Mouse (Mus musculus) induced T-regulatory cell, adult 2 months (primary cell): ENCODE measurements around the gene Cct5.

Experiments
- DNase-seq: peaks from one replicate; pipeline ENCODE4 v3.0.0-alpha.2; 2012; ENCODE audit warnings: low read depth

Gene Cct5

GRCm38 (mm10) chr15:31601646-31602374, at the start of gene Cct5, which contains the start of gene Fam173b:
Gene Cct5 (minus strand): TSS chr15:31601804.
Gene Fam173b (plus strand): TSS chr15:31601852.
- peak; percentile 99 for DNase-seq

DNA sequence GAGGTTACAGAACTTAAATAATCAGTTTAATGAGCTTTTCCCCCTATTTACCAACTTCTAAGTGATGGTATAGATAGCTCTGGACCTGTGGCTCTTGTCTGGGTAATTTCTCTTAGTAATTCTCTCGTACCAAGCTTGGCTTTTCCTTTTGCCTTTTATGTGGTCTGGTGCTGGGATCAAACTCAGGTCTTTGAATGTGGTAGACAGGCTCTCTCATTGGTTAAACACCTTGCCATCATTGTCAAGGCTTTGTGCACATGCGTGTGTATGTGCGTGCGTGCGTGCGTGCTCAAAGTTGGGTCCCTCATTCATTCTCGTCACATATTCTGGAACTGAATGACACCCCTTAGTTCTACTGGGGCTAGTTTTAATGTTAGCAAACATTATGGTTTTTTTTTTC, 49.2 kb upstream of the Cct5 start:
- DNase-seq, result no peak

GRCm38 (mm10) chr15:31649691-31650090, 48.1 kb upstream of the Cct5 start:
- DNase-seq, result peak; percentile 20

- peak; percentile 5 for DNase-seq
Observed at GRCm38 (mm10) chr15:31647851-31648569, 46.4 kb upstream of the Cct5 start.

DNA sequence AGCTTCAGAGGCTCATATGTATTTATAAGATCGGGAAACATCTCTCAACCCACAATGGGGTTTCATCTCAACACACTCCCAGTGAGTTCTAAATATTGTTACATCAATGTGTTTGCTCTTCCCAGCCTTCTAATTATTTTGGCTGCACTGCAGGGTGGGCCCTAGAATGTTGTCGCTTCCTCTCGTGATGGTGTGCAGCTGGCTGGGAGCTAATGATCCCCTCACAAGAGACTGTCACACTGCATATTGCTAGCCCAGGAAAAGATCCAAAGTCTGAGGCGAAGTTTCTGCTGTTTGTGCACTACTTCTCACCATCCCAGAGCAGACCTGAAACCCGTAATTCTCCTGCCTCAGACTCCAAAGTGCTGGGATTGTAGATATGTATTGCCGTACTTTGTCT, 45.6 kb upstream of the Cct5 start:
- DNase-seq, result no peak

- no peak for DNase-seq
Observed at GRCm38 (mm10) chr15:31636091-31636595, 34.5 kb upstream of the Cct5 start.

DNA sequence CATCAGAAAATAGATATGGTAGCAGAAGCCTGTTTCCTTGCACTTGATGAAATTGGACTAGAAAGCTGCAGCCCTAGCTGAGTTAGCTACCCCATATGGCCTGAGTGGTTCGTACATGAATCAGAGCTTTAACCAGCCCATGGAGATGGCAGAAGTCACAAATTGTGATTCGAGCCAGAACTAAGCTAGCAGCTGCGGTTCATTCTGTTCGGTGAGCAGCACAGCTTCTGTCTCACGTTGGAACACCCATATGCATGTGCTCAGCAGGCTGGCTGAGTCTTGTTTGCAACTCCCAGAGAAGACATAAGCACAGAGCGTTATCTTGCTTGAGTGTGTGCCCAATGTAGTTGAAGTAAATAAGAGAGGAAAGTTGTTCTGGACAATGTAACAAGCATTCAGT, 33.0 kb upstream of the Cct5 start:
- no peak for DNase-seq

DNA sequence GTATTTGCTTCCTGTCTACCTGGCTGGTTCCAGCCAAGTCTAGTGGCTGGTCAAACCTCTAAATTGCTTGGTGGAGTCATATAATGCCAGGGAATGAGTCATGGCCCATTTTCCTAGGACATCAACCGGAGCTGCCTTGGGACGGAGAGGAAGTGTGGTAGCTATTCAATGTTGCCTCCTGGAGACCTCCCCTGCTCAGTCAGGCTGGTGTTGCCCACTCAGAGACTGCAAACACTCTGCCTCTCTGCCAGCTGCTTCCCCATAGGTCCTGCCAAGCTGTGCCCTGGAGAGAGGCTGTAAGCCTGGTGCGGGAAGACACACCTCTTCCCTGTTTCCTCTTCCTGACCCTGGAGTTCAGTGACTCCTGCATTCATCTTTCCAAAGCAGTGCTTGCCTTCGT, 30.9 kb upstream of the Cct5 start:
- DNase-seq, result no peak

- DNase-seq, result no peak
Observed at GRCm38 (mm10) chr15:31631396-31631858, 29.8 kb upstream of the Cct5 start.

DNA sequence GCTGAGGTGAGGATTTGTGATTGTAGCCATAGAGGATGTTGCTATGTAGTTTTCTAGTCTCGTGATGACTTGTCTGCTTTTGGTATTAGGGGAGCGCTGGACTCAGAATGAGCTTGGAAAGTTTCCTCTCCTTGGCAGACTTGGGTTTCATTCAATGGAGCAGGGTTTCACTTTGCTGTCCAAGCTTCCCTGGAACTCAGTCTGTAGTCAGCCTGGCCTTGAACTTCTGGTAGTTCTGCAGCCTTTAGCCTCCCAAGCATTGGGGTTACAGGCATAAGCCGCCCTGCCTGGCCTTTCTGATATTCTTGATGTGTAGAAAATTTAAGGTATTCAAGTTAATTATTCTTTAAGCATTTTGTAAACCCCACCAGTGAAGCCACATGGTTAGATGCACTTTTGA, 28.0 kb upstream of the Cct5 start:
- no peak for DNase-seq

GRCm38 (mm10) chr15:31628180-31628579, 26.6 kb upstream of the Cct5 start:
- DNase-seq, result no peak

DNA sequence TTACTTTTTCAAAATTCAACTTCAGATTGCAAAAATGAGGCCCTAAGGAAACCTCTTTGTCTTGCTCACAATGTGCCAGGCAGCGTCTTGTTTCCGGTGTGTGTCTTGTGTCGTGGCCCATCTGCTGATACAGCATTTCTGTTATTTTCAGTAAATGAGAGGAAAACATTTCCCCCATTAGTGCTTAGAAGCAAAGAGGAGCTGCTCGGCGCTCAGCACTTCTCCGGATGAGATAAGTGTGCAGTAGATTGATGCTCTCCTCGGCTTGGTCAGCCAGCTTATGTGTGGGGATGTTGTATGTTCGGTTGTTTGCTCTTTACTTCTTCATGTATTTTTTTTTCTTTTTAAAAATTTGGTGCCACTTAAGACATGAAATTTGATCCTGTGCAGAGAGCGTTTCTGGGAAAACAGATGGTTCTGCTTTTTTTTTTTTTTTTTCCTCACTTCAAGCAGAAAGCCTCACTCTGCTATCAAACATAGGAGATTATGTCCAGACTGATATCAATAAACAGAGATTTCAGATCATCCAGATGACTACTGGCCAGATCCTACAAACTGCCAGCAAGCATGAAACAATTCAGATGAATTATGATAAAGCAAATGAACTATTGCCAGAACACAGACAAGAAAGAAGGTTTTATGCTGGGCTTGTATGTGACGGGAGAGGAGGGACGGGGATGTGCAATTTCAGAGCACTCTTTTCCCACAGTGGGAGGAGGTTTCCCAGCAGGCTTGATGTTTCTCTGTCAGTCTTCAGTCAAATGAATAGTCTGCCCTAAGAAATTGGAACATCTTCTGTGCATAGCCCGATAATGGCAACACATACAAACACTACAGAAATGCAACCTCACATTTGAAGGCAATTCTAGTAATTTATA, 25.9 kb upstream of the Cct5 start:
- DNase-seq, result no peak

- DNase-seq, result no peak
Observed at GRCm38 (mm10) chr15:31619521-31619920, 17.9 kb upstream of the Cct5 start.

DNA sequence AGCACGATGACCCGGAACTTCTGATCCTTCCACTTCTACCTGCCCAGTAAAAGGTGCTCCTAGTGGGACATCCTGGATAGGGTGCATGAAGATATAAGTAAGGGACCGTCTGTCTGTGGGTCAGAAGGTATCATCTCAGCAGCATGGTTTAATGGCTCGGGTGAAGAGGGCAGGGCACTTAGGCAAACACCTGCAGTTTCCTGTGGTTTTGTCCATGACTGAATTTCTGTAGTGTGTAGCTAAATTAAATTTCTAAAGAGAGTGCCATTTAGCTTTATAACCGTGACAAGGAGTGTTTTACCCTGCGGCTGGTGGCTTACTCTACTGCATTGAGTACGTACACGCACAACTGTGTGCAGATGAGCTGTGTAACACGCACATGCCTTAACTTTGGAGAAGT, 15.7 kb upstream of the Cct5 start:
- no peak for DNase-seq

DNA sequence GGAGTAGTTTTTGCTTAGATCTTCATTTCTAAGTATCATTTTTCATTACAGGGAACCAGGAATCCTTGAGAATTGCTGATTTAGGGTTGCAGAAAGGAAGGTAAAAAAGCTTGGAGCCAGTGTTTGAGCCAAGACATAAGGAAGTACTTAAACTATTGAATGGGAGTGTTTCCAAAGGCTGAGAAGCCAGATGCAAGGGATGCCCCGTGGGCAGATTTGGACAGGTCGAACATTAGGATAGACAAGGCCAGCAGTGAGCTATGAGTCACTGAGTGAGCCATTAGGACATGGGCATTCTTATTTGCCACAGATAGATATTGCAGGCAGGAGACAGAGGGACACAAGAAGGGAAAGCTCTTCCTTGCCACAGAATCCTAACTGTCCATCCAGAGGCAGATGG, 13.1 kb upstream of the Cct5 start:
- DNase-seq, result no peak

- no peak for DNase-seq
Observed at GRCm38 (mm10) chr15:31613826-31614453, 12.3 kb upstream of the Cct5 start.

DNA sequence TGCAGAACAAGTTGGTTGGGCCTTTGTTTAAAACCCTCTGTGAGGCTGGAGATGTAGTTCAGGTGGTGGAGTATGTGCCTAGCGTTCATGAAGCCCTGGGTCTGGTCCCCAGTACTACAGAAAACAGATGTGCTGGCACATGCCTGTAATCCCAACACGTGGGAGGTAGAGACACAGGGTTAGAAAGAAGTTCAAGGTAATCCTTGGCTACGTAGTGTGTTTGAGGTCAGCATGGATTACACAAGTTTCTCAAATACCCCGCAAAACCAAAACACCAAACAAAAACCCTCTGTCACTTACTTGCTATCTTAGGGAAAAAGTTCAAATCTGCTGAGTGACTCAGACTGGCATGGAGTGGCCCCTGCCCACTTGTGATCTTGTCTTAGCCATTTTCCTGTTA, 10.4 kb upstream of the Cct5 start:
- no peak for DNase-seq

DNA sequence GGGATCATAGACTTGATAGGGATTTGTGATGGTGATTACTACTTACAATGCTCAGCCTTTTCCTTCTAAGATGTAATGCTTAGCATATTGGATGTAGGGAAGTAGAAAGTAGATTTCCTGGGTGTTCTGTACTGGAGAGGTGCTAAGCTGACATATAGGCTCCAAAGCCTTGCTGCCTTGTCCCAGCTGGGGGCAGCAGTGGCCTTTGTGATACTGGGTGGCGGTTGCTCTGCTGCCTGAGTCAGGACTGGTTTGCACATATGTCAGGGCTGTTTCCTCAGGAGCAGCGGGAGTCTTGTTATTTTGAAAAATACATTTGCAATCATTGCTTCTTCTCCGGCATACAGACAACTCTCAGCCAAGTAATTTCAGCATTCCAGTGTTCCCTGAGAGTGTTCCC, 9.4 kb upstream of the Cct5 start:
- no peak for DNase-seq

DNA sequence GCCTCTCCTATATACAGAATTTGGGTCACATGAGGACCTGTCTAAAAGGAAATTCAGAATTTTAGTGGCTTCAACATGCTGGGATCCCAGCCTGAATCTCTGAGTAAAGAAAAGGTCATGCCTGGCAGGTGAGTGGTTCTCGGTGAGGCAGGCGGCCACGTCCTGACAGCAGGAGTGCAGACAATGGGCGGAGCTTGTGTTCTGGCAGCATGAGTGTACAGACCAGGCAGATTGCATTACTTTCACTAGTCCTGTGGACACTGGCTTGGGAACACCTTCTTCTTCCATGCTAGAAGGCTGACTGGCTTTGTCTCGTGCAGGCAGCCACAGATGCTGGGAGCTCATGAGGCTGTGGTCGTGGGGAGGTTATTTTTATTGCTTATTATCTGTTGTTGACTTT, 5.2 kb upstream of the Cct5 start:
- DNase-seq, result no peak

DNA sequence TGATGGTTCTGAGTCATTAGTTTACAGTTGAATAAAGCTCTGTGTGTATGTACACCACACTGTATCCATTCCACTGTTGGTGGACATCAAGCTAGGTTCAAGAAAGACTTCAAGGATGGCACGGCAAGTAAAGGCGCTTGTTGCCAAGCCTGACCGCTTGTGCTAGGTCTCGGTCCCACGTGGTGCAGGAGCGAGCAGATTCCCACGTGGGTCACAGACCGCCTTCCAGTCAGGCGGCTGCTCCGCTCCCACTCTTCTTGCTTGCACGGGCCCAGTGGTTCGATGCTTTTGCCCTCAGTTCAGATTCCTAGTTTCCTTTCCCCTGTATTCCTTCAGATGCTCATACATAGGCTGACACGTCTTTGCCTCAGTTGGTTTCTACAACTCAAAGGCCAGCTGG, 1.5 kb upstream of the Cct5 start:
- DNase-seq, result no peak

DNA sequence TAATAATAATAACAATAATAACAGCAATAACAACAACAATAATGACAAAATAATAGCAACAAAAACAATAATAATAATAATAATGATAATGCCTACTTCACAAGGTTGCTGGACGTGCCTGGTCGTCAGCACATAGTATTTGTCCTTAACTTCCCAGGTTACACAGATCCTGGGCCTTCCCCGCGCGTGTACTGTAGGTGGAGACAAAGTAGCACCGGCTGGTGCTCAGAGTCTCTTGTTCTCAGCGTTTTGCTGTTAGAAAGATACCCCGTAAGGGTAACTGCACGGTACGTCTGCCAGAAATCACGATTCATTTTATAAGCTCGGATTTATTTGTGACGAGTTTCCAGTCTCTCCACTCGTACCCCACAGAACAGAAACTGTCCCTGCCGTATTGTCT, 822 bp upstream of the Cct5 start:
- peak; percentile 71 for DNase-seq

DNA sequence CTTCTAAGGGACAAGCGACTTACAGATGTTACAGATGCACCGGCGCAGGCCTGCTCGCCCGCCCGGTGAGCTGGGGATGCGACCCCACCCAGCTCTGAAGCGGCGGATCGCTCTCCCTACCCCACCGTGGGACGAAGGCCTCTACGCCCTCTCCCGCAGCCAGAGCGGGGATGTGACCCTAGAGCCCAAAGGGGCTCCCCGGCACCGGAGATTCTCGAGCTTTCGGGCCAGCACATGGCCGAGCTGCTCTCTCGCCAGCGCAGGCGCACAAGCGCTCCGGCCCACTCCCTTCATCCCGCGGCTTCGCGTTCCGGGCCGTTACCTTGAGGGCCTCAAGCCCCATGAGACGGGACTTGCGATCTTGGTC, 342 bp downstream of the Cct5 start:
- DNase-seq, result no peak
